Mouse (Mus musculus): ENCODE results near the gene Ecsit. TPM values are rescaled to one million over a fixed set of nuclear protein-coding genes. Genes with fewer than 3 reads are reported as not detected.

The Ecsit gene
- polyA plus RNA-seq (2012; rRNA removed) = 51.3 and 57.7 TPM in 2 replicates

DNA sequence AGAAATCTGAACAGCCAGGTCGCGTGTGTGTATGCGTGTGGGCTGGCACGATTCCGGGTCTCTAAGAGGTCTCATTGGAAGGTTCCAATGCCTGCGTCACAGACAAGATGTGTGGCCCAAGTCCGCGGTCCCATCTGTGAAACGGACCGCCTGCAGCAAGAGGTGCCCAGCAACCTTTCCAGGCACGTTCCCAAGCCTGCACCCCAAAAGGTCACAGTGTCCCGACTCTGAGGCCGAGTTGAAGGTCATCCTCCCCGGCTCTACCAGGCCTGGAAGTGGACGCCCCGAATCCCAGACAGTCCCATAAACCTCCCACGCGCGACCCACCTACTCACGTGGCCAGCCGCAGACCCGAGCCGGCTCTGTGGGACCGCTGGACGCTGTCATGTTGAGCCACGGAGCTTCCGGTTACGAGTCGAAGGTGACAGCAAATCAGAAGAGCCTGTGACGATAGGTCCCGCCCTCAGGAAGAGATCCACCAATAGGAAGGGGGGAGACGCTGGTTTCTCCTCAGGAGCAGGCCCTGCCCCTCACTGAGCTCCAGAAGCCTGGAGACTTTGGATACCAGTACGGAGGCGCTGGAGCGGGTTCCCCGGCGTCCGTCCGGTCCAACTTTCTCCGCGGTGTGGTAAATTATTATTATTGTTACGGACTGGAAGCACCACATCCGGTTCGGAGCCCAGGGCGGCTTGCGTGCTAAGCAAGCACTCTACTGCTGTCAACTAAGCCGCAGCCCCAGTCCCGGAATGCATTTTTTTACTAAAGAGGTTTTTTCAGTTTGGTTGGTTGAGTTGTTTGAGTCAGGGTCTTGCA, at the start of gene Ecsit:
Ecsit (minus strand) TSS at position 417 of the 813 bp plus-strand sequence.
- DNase-seq (ENCODE audit: low read depth) = peak; percentile 98
- TF ChIP-seq POLR2A (IDR thresholded peaks at IDR 0.05; ENCODE audit: borderline replicate concordance, extremely low read depth, insufficient read depth, insufficient read length, poor library complexity, severe bottlenecking) (peak; percentile 57; the same call in 1 of the 2 replicates), CTCF (IDR thresholded peaks at IDR 0.05; ENCODE audit: borderline replicate concordance, extremely low read depth, insufficient read depth, insufficient read length) (no peak)

DNA sequence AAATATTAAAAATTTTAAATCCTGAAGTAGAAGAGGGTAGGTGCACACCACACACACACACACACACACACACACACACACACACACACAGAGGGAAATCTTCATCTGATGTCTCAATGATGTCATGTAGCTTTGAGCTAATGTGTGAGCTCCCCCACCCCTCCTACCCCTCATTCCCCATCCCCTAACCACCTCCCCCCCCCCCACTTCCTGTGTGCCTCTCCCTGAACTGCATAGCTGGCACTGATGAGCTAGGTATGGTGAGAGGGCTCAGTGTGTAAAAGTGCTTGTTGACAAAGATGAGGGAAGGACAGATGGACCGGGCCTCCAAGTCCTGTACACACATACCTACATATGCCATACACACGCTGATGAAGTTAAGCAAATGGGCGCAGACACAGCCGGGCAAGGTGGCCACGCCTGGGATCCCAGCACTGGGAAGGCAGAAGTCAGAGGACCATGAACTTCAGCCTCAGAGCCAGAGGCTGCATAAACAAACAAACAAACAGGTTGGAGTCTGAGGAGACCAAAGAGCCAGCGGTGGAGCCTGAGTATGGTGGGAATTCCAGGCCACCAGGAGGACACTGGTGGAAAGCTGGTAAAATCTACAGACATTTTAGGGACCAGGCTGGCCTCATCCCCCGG, 49.1 kb upstream of the Ecsit start:
- no peak for DNase-seq (ENCODE audit: low read depth)
- TF ChIP-seq CTCF (IDR thresholded peaks at IDR 0.05; ENCODE audit: borderline replicate concordance, extremely low read depth, insufficient read depth, insufficient read length) = no peak
- no peak for TF ChIP-seq POLR2A (IDR thresholded peaks at IDR 0.05; ENCODE audit: borderline replicate concordance, extremely low read depth, insufficient read depth, insufficient read length, poor library complexity, severe bottlenecking)

GRCm38 (mm10) chr9:22132220-22132619, 47.0 kb upstream of the Ecsit start:
- TF ChIP-seq CTCF (IDR thresholded peaks at IDR 0.05; ENCODE audit: borderline replicate concordance, extremely low read depth, insufficient read depth, insufficient read length) (no peak), POLR2A (IDR thresholded peaks at IDR 0.05; ENCODE audit: borderline replicate concordance, extremely low read depth, insufficient read depth, insufficient read length, poor library complexity, severe bottlenecking) (no peak)
- DNase-seq (ENCODE audit: low read depth) = no peak

GRCm38 (mm10) chr9:22131226-22131981, 46.2 kb upstream of the Ecsit start:
- no peak for TF ChIP-seq POLR2A (IDR thresholded peaks at IDR 0.05; ENCODE audit: borderline replicate concordance, extremely low read depth, insufficient read depth, insufficient read length, poor library complexity, severe bottlenecking)
- no peak for TF ChIP-seq CTCF (IDR thresholded peaks at IDR 0.05; ENCODE audit: borderline replicate concordance, extremely low read depth, insufficient read depth, insufficient read length)
- peak; percentile 7 for DNase-seq (ENCODE audit: low read depth)

GRCm38 (mm10) chr9:22125246-22126027, 40.2 kb upstream of the Ecsit start:
- no peak for DNase-seq (ENCODE audit: low read depth)
- no peak for TF ChIP-seq POLR2A (IDR thresholded peaks at IDR 0.05; ENCODE audit: borderline replicate concordance, extremely low read depth, insufficient read depth, insufficient read length, poor library complexity, severe bottlenecking)

DNA sequence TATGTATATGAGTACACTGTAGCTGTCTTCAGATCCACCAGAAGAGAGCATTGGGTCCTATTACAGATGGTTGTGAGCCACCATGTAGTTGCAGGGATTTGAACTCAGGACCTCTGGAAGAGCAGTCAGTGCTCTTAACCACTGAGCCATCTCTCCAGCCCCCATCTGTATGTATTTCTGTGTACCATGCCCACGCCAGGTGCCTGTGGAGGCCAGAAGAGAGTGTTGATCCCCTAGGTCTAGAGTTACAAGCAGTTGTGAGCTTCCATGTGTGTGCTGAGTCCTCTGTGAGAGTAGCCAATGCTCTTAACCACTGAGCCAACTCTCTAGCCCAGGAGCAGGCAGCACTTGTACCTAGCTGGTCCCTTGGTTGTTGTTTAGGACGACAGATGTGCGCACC, 38.9 kb upstream of the Ecsit start:
- DNase-seq (ENCODE audit: low read depth) = no peak
- TF ChIP-seq POLR2A (IDR thresholded peaks at IDR 0.05; ENCODE audit: borderline replicate concordance, extremely low read depth, insufficient read depth, insufficient read length, poor library complexity, severe bottlenecking) (no peak), CTCF (IDR thresholded peaks at IDR 0.05; ENCODE audit: borderline replicate concordance, extremely low read depth, insufficient read depth, insufficient read length) (no peak)

- TF ChIP-seq CTCF (IDR thresholded peaks at IDR 0.05; ENCODE audit: borderline replicate concordance, extremely low read depth, insufficient read depth, insufficient read length) (no peak), POLR2A (IDR thresholded peaks at IDR 0.05; ENCODE audit: borderline replicate concordance, extremely low read depth, insufficient read depth, insufficient read length, poor library complexity, severe bottlenecking) (no peak)
- no peak for DNase-seq (ENCODE audit: low read depth)
Observed at GRCm38 (mm10) chr9:22123069-22123609, 37.9 kb upstream of the Ecsit start.

DNA sequence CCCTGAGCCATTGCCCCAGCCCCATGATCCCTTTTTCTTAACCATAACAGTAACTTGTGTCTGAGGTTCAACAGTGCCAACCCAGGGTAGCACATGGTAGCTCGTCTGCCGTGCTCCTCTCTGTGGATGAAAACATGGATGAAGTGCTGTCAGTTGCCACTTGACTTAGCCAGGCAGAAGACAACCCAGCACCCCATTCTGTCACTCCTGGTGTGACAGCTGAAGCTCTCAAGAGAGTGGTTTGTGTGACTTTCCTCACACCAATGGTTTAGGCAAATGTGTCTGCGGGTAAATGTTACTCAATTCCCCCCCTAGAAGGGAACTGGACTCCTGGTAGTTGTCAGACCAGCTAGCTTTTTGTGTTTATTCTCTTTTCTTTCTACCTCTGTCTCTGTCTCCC, 36.8 kb upstream of the Ecsit start:
- no peak for DNase-seq (ENCODE audit: low read depth)
- TF ChIP-seq CTCF (IDR thresholded peaks at IDR 0.05; ENCODE audit: borderline replicate concordance, extremely low read depth, insufficient read depth, insufficient read length) (no peak), POLR2A (IDR thresholded peaks at IDR 0.05; ENCODE audit: borderline replicate concordance, extremely low read depth, insufficient read depth, insufficient read length, poor library complexity, severe bottlenecking) (no peak)

DNA sequence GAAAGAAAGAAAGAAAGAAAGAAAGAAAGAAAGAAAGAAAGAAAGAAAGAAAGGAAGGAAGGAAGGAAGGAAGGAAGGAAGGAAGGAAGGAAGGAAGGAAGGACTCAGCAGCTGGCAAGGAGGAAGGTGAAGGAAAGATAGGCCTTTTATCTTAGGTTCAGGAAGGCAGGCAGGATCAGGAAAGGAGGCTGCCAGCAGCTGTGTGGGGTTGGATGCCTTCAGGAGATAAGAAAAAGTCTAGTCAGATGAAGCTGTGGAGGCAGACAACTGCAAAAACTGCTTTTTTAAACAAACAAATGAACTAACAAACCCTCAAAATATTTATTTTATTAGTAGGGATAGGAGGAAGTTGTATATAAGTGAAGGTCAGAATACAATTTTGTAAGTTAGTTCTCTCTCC, 36.3 kb upstream of the Ecsit start:
- DNase-seq (ENCODE audit: low read depth) = no peak
- TF ChIP-seq POLR2A (IDR thresholded peaks at IDR 0.05; ENCODE audit: borderline replicate concordance, extremely low read depth, insufficient read depth, insufficient read length, poor library complexity, severe bottlenecking) (no peak), CTCF (IDR thresholded peaks at IDR 0.05; ENCODE audit: borderline replicate concordance, extremely low read depth, insufficient read depth, insufficient read length) (no peak)

DNA sequence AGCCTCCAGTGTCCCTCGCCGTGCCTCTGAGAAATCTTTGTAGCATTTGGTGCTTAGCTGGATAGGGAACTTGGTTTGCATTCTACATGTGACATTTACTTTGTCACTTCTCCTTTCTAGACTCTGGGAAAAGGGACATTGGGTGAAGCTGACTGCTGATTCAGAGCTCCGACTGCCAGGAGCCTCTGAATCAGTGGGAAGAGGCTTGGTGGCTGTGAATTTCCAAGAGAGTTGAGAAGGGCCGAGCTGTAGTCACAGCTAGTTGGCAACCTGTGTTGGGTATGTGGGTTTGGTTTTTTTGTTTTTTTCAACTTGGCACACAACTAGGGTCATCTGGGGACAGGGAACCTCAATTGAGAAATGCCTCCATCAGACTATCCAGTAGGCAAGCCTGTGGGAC, 34.3 kb upstream of the Ecsit start:
- no peak for TF ChIP-seq CTCF (IDR thresholded peaks at IDR 0.05; ENCODE audit: borderline replicate concordance, extremely low read depth, insufficient read depth, insufficient read length)
- no peak for TF ChIP-seq POLR2A (IDR thresholded peaks at IDR 0.05; ENCODE audit: borderline replicate concordance, extremely low read depth, insufficient read depth, insufficient read length, poor library complexity, severe bottlenecking)
- DNase-seq (ENCODE audit: low read depth) = no peak

All from brain, embryonic 14.5 days (tissue).